Mouse (Mus musculus) MEL (cell line): ENCODE measurements around the gene Lmo7.

ENCODE experiments used
- CTCF ChIP-seq, 3 experiments: IDR thresholded peaks in 2 of 3; conservative IDR thresholded peaks in 1 of 3; 2 replicates each; pipeline ENCODE4 v1.5.1; 2011 to 2012; ENCODE audit warnings: low read length in 3 of 3, low read depth in 2 of 3, mild to moderate bottlenecking in 2 of 3, improper control_type of control experiment in 1 of 3, inconsistent platforms in 1 of 3, mixed read lengths in 1 of 3, moderate library complexity in 1 of 3; ENCODE audit not compliant: control insufficient read depth in 1 of 3, insufficient read depth in 1 of 3, poor library complexity in 1 of 3, severe bottlenecking in 1 of 3
- MAX ChIP-seq: IDR thresholded peaks from 2 replicates; pipeline ENCODE4 v1.6.1; 2011; ENCODE audit warnings: low read length, improper control_type of control experiment

- no peak for TF ChIP-seq MAX
- no peak for TF ChIP-seq CTCF (IDR thresholded peaks at IDR 0.05 in 2 of 3, conservative IDR thresholded peaks at IDR 0.05 in 1 of 3; ENCODE audit: control insufficient read depth in 1 of 3, insufficient read depth in 1 of 3, low read depth in 2 of 3, low read length in 3 of 3, poor library complexity in 1 of 3, severe bottlenecking in 1 of 3)
Observed at GRCm38 (mm10) chr14:101964381-101964780, 234.6 kb downstream of the Lmo7 start.
